Mouse (Mus musculus) kidney, embryonic 15.5 days (tissue): ENCODE results near the gene Nipal1. TPM values are rescaled to one million over a fixed set of nuclear protein-coding genes. Genes with fewer than 3 reads are reported as not detected.
A peak's percentile ranks its signal among the peaks of the same experiment; 100 is the strongest.

ENCODE experiments used
- ATAC-seq: fragments of 200-750 bp; cut with Nextera tagmentation; replicated peaks from 2 replicates; pipeline ENCODE4 v1.8.0; 2017; ENCODE audit warnings: moderate TSS enrichment; ENCODE audit not compliant: low FRiP score
- H3K27ac ChIP-seq: fragments of 300-500 bp; sonication (generic); 2 replicates; pipeline ENCODE4 v1.5.1; 2015; ENCODE audit warnings: mild to moderate bottlenecking, inconsistent platforms
- H3K27me3 ChIP-seq: fragments of 300-500 bp; sonication (generic); 2 replicates; pipeline ENCODE4 v1.6.1; 2015; ENCODE audit warnings: inconsistent platforms
- H3K36me3 ChIP-seq: fragments of 300-500 bp; sonication (generic); 2 replicates; pipeline ENCODE4 v1.6.1; 2015; ENCODE audit warnings: inconsistent platforms
- H3K4me1 ChIP-seq: fragments of 300-500 bp; sonication (generic); 2 replicates; pipeline ENCODE4 v1.6.1; 2015; ENCODE audit warnings: inconsistent platforms
- H3K4me2 ChIP-seq: fragments of 300-500 bp; sonication (generic); 2 replicates; pipeline ENCODE4 v1.6.1; 2015; ENCODE audit warnings: moderate library complexity, mild to moderate bottlenecking, inconsistent platforms
- H3K4me3 ChIP-seq: fragments of 300-500 bp; sonication (generic); replicated peaks from 2 replicates; pipeline ENCODE4 v1.5.1; 2015; ENCODE audit warnings: mild to moderate bottlenecking, inconsistent platforms
- H3K9ac ChIP-seq: fragments of 300-500 bp; sonication (generic); 2 replicates; pipeline ENCODE4 v1.6.1; 2015; ENCODE audit warnings: mild to moderate bottlenecking, inconsistent platforms
- H3K9me3 ChIP-seq: fragments of 300-500 bp; sonication (generic); replicated peaks from 2 replicates; pipeline ENCODE4 v1.6.1; 2016; ENCODE audit warnings: inconsistent platforms
- WGBS: fragments of 180-500 bp; shearing (Covaris S2); methylation state at CpG from one replicate; pipeline ENCODE4 v1.1.7; 2015; ENCODE audit warnings: mixed read lengths; 5-methylcytosine and 5-hydroxymethylcytosine counted together
- polyA plus RNA-seq: library from polyadenylated mRNA; unstranded; fragments of >200 nt; fragmentation: Nextera tagmentation; extraction: Ambion mirVana; gene quantifications from 2 replicates; pipeline ENCODE4 v1.2.1, GENCODE M21; 2015

Nipal1 gene
- polyA plus RNA-seq, 1 experiment from 2014 or later, result 2.8 TPM

- peaks cover 24% of the 10 kb centered on the region for H3K4me1 ChIP-seq
- no peaks in the 10 kb centered on the region for H3K9me3 ChIP-seq
- H3K36me3 ChIP-seq, result no peaks in the 10 kb centered on the region
- ATAC-seq, result no peak
- H3K27me3 ChIP-seq, result peaks cover 35% of the 10 kb centered on the region; the same call in 1 of the 2 replicates
- no peak overlapping the region for H3K9ac ChIP-seq
- H3K4me2 ChIP-seq, result peak overlapping the region; percentile 94
- WGBS, result 20% methylated on average over 10 of the region's 10 CpGs
- H3K27ac ChIP-seq, result no peak overlapping the region
- peak overlapping the region; percentile 55 for H3K4me3 ChIP-seq
These were observed 599 bp upstream of the Nipal1 start for GRCm38 (mm10) chr5:72646996-72647395.

DNA sequence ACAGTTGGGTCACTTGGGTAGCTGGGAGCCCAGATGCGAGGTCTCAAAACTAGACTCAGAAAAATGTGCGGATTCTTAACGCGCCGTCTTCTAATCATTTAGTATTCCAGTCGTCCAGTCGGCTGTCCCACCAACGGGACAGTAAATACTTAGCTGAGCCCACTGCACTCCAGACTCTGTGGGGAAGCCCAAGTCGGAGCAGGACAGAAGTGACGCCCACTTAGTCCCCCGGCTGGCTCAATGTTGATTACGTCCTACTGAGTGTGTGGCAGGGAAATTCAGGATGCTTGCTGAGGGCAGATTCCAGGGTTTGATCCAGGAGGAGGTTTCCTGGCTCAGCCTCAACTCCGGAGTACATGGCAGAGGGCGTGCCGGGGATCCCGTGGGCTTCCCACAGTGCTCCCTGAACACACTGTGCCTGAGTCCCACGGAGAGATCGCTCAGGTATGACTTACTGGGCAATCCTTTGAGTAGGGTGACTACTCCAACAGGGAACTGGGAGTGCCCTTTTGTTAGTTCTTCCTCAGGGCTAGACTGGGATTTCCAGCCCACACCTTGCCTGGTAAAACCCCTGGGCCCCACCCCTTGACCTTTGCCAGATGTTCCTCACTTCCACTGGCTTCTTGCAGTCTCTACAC is 482 bp downstream of the Nipal1 start:
- Histone ChIP-seq H3K4me1 (peaks cover 24% of the 10 kb centered on the region), H3K9me3 (no peaks in the 10 kb centered on the region), H3K4me3 (peak overlapping the region; percentile 55), H3K4me2 (peak overlapping the region; percentile 94), H3K27me3 (peaks cover 35% of the 10 kb centered on the region; the same call in 1 of the 2 replicates), H3K36me3 (no peaks in the 10 kb centered on the region), H3K27ac (no peak overlapping the region), H3K9ac (0 out of 2 replicates have a peak overlapping the region, but pooled peaks have one; percentile 38)
- 8% methylated on average over 18 of the region's 18 CpGs for WGBS
- peak; percentile 60 for ATAC-seq

DNA sequence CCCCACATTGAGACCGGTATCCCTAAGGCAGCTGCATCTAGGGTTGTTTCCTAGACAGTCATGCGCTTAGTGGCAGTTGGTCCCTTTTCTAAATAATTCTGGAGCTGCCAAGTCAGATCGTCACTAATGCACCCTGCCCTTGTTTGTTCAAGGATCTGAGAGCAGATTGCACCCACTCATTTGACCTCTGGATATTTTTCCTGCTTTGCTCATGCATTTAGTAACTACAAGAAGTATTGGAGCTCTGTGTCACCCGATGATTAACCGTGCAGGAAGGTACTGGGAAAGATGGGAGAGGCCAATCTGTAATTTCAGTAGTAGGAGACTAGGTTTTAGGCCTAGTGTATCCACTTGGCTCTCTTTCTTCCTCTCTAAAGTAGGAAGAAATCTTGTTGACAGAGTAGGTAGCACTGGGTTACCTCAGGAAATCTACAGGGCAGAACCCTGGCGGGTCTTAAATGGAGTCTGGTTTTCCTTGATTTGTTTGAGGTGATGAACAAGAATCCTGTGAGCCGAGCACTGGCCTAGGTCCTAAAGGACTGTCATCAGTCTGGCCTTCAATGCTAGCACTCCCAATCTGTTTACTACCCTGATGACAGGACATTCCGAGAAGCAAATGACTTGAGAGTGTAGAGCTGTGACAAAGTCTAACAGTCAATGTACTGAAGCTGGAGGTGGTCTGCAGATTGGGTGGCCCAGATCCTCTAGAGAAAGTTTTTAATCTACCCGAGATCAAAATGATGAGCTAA is 1.6 kb downstream of the Nipal1 start:
- no peak for ATAC-seq
- Histone ChIP-seq H3K4me1 (peaks cover 24% of the 10 kb centered on the region), H3K27ac (no peak overlapping the region), H3K36me3 (no peaks in the 10 kb centered on the region), H3K9me3 (no peaks in the 10 kb centered on the region), H3K9ac (no peak overlapping the region), H3K4me2 (no peak overlapping the region), H3K4me3 (no peak overlapping the region), H3K27me3 (peaks cover 35% of the 10 kb centered on the region; the same call in 1 of the 2 replicates)
- WGBS, result 70% methylated on average over 9 of the region's 9 CpGs

DNA sequence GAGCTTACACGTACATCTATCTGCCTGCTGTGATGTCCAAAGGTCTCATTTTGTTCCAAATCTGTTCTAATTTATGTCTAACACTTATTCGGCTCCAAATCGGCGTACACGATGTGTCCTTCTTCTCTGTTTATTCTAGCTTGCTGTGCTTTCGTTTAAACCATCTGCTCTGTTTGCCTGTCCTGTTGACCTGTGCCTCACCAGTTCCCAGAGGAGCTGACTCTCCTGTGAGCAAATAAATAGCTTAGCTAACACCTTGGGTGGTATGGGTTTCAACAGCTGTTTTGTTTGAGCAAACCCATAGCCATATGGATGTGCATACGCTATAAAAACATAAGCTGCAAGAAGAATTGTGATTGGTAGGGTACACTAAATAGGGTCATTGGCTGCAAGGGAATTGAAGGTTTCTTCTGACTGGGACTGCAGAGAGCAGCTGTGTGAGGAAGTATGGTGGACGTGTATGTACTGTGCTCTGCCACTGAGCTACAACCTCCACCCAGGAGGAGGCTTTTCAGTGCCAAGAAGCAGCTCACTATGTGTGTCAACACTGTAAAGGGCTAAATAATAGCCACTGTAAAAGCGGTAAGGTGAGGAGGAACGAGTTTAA is 5.6 kb downstream of the Nipal1 start:
- 56% methylated on average over 10 of the region's 10 CpGs for WGBS

GRCm38 (mm10) chr5:72656270-72656791 is 8.7 kb downstream of the Nipal1 start:
- H3K27ac ChIP-seq, result 0 out of 2 replicates have a peak overlapping the region, but pooled peaks have one; percentile 61
- H3K36me3 ChIP-seq, result no peaks in the 10 kb centered on the region
- peaks cover 8% of the 10 kb centered on the region for H3K4me1 ChIP-seq
- no peaks in the 10 kb centered on the region for H3K9me3 ChIP-seq
- no peak overlapping the region for H3K4me3 ChIP-seq
- ATAC-seq, result 0 out of 2 replicates have a peak, but pooled peaks have one; percentile 46
- H3K27me3 ChIP-seq, result no peaks in the 10 kb centered on the region
- peak overlapping the region; percentile 39 for H3K4me2 ChIP-seq
- 10% methylated on average over 7 of the region's 7 CpGs for WGBS
- no peak overlapping the region for H3K9ac ChIP-seq

More for the DNA sequence above, 5.6 kb downstream of the Nipal1 start:
- ATAC-seq, result no peak
- Histone ChIP-seq H3K27ac (no peak overlapping the region), H3K36me3 (no peaks in the 10 kb centered on the region), H3K9me3 (no peaks in the 10 kb centered on the region), H3K9ac (no peak overlapping the region), H3K4me2 (no peak overlapping the region), H3K4me3 (no peak overlapping the region), H3K27me3 (peaks cover 22% of the 10 kb centered on the region; the same call in 1 of the 2 replicates), H3K4me1 (peaks cover 13% of the 10 kb centered on the region)

- H3K36me3 ChIP-seq, result no peaks in the 10 kb centered on the region
- H3K9ac ChIP-seq, result no peak overlapping the region
- H3K4me2 ChIP-seq, result no peak overlapping the region
- ATAC-seq, result no peak
- 80% methylated on average over 13 of the region's 13 CpGs for WGBS
- no peak overlapping the region for H3K4me3 ChIP-seq
- H3K9me3 ChIP-seq, result no peaks in the 10 kb centered on the region
- H3K27ac ChIP-seq, result no peak overlapping the region
- H3K4me1 ChIP-seq, result peaks cover 8% of the 10 kb centered on the region
- H3K27me3 ChIP-seq, result no peaks in the 10 kb centered on the region
These were observed 10.8 kb downstream of the Nipal1 start for GRCm38 (mm10) chr5:72658375-72658774.

DNA sequence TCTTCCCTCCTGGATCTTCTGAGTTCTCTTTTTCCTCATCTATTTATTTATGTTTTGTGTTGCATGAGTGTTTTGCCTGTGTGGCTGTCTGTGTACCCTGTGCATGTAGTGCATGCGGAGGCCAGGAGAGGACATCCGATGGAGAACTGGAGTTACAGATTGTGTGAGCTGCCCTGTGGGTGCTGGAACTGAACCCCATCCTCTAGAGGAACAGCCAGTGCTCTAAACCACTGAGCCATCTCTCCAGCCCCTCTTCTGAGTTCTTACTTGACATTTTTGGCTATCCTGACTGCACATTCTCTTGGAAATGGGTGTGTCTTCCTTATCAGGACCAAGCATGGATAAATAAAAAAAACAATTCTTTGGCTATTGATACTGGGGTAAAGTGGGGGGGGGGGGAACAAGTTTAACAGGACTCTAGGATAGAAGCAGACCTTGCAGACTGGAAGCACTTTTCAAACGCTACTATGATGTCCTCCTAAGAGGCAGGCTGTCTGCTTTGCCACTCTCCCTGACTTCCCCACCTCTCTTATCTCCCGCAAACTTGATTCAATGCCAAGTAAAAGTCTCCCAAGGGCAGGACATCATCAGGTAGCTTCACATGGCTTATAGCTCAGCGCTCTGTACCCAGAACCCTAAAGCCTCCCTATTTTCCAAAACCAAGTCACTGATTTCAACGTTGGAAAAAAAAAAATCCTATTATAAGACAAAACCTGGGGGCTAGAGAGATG is 13.6 kb downstream of the Nipal1 start:
- Histone ChIP-seq H3K36me3 (no peaks in the 10 kb centered on the region), H3K9me3 (no peaks in the 10 kb centered on the region), H3K27me3 (no peaks in the 10 kb centered on the region), H3K9ac (no peak overlapping the region), H3K4me3 (no peak overlapping the region), H3K4me2 (no peak overlapping the region), H3K27ac (no peak overlapping the region), H3K4me1 (peaks cover 6% of the 10 kb centered on the region)
- 92% methylated on average over 6 of the region's 6 CpGs for WGBS
- ATAC-seq, result no peak

DNA sequence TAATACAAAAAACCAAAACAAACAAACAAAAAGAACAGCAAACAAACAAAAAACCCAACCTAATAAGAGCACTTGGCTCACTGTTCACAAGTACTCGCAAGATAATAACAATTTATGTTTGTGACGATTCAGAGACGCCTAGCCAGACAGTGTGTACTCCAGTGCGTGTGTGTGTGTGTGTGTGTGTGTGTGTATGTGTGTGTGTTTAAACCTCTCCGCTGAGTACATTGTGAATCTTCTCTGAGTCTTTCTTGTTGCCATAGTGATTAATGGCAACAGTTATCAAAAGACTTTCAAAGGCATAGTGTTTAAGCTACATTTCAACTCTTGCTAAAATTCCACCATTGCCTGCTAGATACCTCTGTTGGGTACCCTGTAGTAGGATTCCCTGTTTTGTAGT is 16.5 kb downstream of the Nipal1 start:
- Histone ChIP-seq H3K36me3 (no peaks in the 10 kb centered on the region), H3K4me1 (no peaks in the 10 kb centered on the region), H3K9ac (no peak overlapping the region), H3K4me2 (no peak overlapping the region), H3K27ac (no peak overlapping the region), H3K9me3 (no peaks in the 10 kb centered on the region), H3K4me3 (no peak overlapping the region), H3K27me3 (no peaks in the 10 kb centered on the region)
- ATAC-seq, result no peak
- WGBS, result 84% methylated on average over 5 of the region's 5 CpGs

DNA sequence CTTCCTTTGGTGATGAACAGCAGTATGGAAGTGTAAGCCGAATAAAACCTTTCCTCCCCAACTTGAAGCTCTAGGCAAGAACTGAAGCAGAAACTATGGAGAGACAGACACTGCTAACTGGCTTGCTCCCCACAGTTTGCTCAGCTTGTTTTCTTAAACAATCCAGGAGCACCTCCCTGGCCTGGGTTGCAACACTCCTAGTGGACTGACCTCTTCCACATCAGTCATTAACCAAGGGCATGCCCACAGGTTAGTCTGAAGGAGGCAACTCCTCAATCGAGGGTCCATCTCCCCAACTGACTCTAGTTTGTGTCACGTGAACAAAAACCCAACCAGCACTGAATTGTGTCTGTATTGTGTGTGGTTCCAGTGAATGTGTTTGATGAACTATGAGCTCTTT is 17.3 kb downstream of the Nipal1 start:
- WGBS, result 46% methylated on average over 3 of the region's 3 CpGs
- no peak overlapping the region for H3K27ac ChIP-seq
- H3K4me1 ChIP-seq, result no peaks in the 10 kb centered on the region
- no peaks in the 10 kb centered on the region for H3K36me3 ChIP-seq
- no peaks in the 10 kb centered on the region for H3K27me3 ChIP-seq
- no peak overlapping the region for H3K4me3 ChIP-seq
- H3K4me2 ChIP-seq, result no peak overlapping the region
- H3K9me3 ChIP-seq, result no peaks in the 10 kb centered on the region
- no peak for ATAC-seq
- H3K9ac ChIP-seq, result no peak overlapping the region

DNA sequence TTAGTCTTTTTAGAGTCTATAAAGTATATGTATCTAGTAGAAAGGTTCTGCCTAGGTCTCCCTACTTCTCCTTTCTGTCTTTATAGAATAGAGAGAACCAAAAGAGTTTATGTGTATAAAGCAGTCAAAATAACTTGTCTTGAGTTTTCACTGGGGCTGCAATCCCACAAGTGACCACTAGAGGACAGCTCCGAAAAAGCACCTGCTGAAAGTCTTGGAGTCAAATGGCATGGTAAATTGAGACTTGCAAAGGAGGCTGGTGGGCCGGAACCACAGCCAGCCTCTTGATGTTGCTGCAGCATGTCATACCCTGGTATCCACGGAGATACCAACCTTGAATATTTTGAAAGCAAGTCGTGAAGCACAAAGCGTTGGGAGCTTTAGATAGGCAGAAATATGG is 17.7 kb downstream of the Nipal1 start:
- no peak overlapping the region for H3K4me3 ChIP-seq
- no peaks in the 10 kb centered on the region for H3K9me3 ChIP-seq
- no peak overlapping the region for H3K4me2 ChIP-seq
- no peaks in the 10 kb centered on the region for H3K36me3 ChIP-seq
- no peaks in the 10 kb centered on the region for H3K4me1 ChIP-seq
- 30% methylated on average over 5 of the region's 5 CpGs for WGBS
- H3K27ac ChIP-seq, result no peak overlapping the region
- 0 out of 2 replicates have a peak, but pooled peaks have one; percentile 33 for ATAC-seq
- no peak overlapping the region for H3K9ac ChIP-seq
- no peaks in the 10 kb centered on the region for H3K27me3 ChIP-seq

DNA sequence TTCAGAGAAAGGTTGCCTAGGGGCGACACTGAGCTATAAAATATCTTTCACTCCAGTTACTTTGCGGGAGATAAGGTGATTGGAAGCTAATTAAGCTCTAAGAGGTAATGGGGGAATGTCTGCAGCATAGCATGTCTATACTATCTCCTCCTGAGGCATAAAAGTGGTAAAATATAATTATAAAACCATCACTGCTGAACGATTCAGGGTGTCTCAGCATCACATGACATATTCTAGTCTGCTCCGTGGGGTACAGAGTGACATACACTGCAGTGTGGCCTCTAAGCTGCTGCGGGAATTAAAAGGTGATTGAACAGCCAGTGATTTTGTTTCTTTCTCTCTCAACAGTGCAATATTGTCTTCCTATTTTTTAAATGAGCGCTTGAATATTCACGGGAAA is 18.8 kb downstream of the Nipal1 start:
- Histone ChIP-seq H3K4me1 (no peaks in the 10 kb centered on the region), H3K9me3 (no peaks in the 10 kb centered on the region), H3K27me3 (no peaks in the 10 kb centered on the region), H3K4me2 (no peak overlapping the region), H3K27ac (no peak overlapping the region), H3K36me3 (no peaks in the 10 kb centered on the region), H3K9ac (no peak overlapping the region), H3K4me3 (no peak overlapping the region)
- 81% methylated on average over 7 of the region's 7 CpGs for WGBS
- ATAC-seq, result no peak
